Mouse (Mus musculus): ENCODE measurements around the gene Fgf11.

Gene Fgf11

GRCm38 (mm10) chr11:69757303-69758089 is 44.2 kb downstream of the Fgf11 start:
- in situ Hi-C loops (cut with MboI): loop anchor here (5.0 kb wide), 2 partner anchors 40 to 120 kb away; partner anchors contain the start of genes Chrnb1 and Tmem95

- in situ Hi-C loops (cut with MboI): loop anchor here (5.0 kb wide), 2 partner anchors 43 to 123 kb away; partner anchors contain the start of genes Chrnb1 and Tmem95
These were observed 47.0 kb downstream of the Fgf11 start for GRCm38 (mm10) chr11:69754701-69755100.

GRCm38 (mm10) chr11:69754233-69754632 is 47.4 kb downstream of the Fgf11 start:
- in situ Hi-C loops (cut with MboI): no loop called here

GRCm38 (mm10) chr11:69752686-69753085 is 49.0 kb downstream of the Fgf11 start:
- in situ Hi-C loops (cut with MboI): no loop called here

GRCm38 (mm10) chr11:69751635-69752034 is 50.0 kb downstream of the Fgf11 start:
- in situ Hi-C loops (cut with MboI): no loop called here
